Mouse (Mus musculus): ENCODE data around the gene Stk10. TPM values are rescaled to one million over a fixed set of nuclear protein-coding genes. Genes with fewer than 3 reads are reported as not detected.

Gene Stk10
- polyA plus RNA-seq, 1 experiment: 6.1 TPM

GRCm38 (mm10) chr11:32573669-32574068, 40.6 kb downstream of the Stk10 start:
- Histone ChIP-seq H3K4me3 (ENCODE audit: insufficient read depth, low read length) (no peak overlapping the region), H3K4me1 (ENCODE audit: control insufficient read depth, insufficient read depth, low read length) (no peaks in the 10 kb centered on the region), H3K27ac (ENCODE audit: insufficient read depth, low read length) (no peak overlapping the region)
- no peak for TF ChIP-seq POLR2A (IDR thresholded peaks at IDR 0.05; ENCODE audit: extremely low read depth, insufficient read depth, low read length)
- TF ChIP-seq CTCF (IDR thresholded peaks at IDR 0.05; ENCODE audit: extremely low read depth, insufficient read depth, low read length): no peak

GRCm38 (mm10) chr11:32575964-32576759, 43.1 kb downstream of the Stk10 start:
- H3K4me3 ChIP-seq (ENCODE audit: insufficient read depth, low read length): no peak overlapping the region
- no peak overlapping the region for H3K27ac ChIP-seq (ENCODE audit: insufficient read depth, low read length)
- no peaks in the 10 kb centered on the region for H3K4me1 ChIP-seq (ENCODE audit: control insufficient read depth, insufficient read depth, low read length)
- TF ChIP-seq CTCF (IDR thresholded peaks at IDR 0.05; ENCODE audit: extremely low read depth, insufficient read depth, low read length) (no peak), POLR2A (IDR thresholded peaks at IDR 0.05; ENCODE audit: extremely low read depth, insufficient read depth, low read length) (no peak)

- TF ChIP-seq POLR2A (IDR thresholded peaks at IDR 0.05; ENCODE audit: extremely low read depth, insufficient read depth, low read length): no peak
- no peak for TF ChIP-seq CTCF (IDR thresholded peaks at IDR 0.05; ENCODE audit: extremely low read depth, insufficient read depth, low read length)
- no peaks in the 10 kb centered on the region for H3K4me1 ChIP-seq (ENCODE audit: control insufficient read depth, insufficient read depth, low read length)
- H3K27ac ChIP-seq (ENCODE audit: insufficient read depth, low read length): no peak overlapping the region
- H3K4me3 ChIP-seq (ENCODE audit: insufficient read depth, low read length): no peak overlapping the region
Measured at GRCm38 (mm10) chr11:32576760-32577050, 43.6 kb downstream of the Stk10 start.

- no peak overlapping the region for H3K4me3 ChIP-seq (ENCODE audit: insufficient read depth, low read length)
- TF ChIP-seq POLR2A (IDR thresholded peaks at IDR 0.05; ENCODE audit: extremely low read depth, insufficient read depth, low read length) (no peak), CTCF (IDR thresholded peaks at IDR 0.05; ENCODE audit: extremely low read depth, insufficient read depth, low read length) (no peak)
- no peak overlapping the region for H3K27ac ChIP-seq (ENCODE audit: insufficient read depth, low read length)
- H3K4me1 ChIP-seq (ENCODE audit: control insufficient read depth, insufficient read depth, low read length): no peaks in the 10 kb centered on the region
Measured at GRCm38 (mm10) chr11:32580305-32580947, 47.3 kb downstream of the Stk10 start.

GRCm38 (mm10) chr11:32581031-32581430, 47.9 kb downstream of the Stk10 start:
- Histone ChIP-seq H3K4me3 (ENCODE audit: insufficient read depth, low read length) (no peak overlapping the region), H3K4me1 (ENCODE audit: control insufficient read depth, insufficient read depth, low read length) (no peaks in the 10 kb centered on the region), H3K27ac (ENCODE audit: insufficient read depth, low read length) (no peak overlapping the region)
- no peak for TF ChIP-seq CTCF (IDR thresholded peaks at IDR 0.05; ENCODE audit: extremely low read depth, insufficient read depth, low read length)
- no peak for TF ChIP-seq POLR2A (IDR thresholded peaks at IDR 0.05; ENCODE audit: extremely low read depth, insufficient read depth, low read length)

GRCm38 (mm10) chr11:32582813-32583212, 49.7 kb downstream of the Stk10 start:
- no peak overlapping the region for H3K27ac ChIP-seq (ENCODE audit: insufficient read depth, low read length)
- TF ChIP-seq POLR2A (IDR thresholded peaks at IDR 0.05; ENCODE audit: extremely low read depth, insufficient read depth, low read length) (no peak), CTCF (IDR thresholded peaks at IDR 0.05; ENCODE audit: extremely low read depth, insufficient read depth, low read length) (no peak)

GRCm38 (mm10) chr11:32585996-32586395, 52.9 kb downstream of the Stk10 start:
- no peak overlapping the region for H3K27ac ChIP-seq (ENCODE audit: insufficient read depth, low read length)
- TF ChIP-seq POLR2A (IDR thresholded peaks at IDR 0.05; ENCODE audit: extremely low read depth, insufficient read depth, low read length): no peak
- TF ChIP-seq CTCF (IDR thresholded peaks at IDR 0.05; ENCODE audit: extremely low read depth, insufficient read depth, low read length): no peak
- H3K4me1 ChIP-seq (ENCODE audit: control insufficient read depth, insufficient read depth, low read length): no peaks in the 10 kb centered on the region
- H3K4me3 ChIP-seq (ENCODE audit: insufficient read depth, low read length): no peak overlapping the region

More at GRCm38 (mm10) chr11:32582813-32583212, 49.7 kb downstream of the Stk10 start:
- Histone ChIP-seq H3K4me3 (ENCODE audit: insufficient read depth, low read length) (no peak overlapping the region), H3K4me1 (ENCODE audit: control insufficient read depth, insufficient read depth, low read length) (no peaks in the 10 kb centered on the region)

- H3K4me3 ChIP-seq (ENCODE audit: insufficient read depth, low read length): no peak overlapping the region
- H3K4me1 ChIP-seq (ENCODE audit: control insufficient read depth, insufficient read depth, low read length): no peaks in the 10 kb centered on the region
- no peak for TF ChIP-seq POLR2A (IDR thresholded peaks at IDR 0.05; ENCODE audit: extremely low read depth, insufficient read depth, low read length)
- no peak for TF ChIP-seq CTCF (IDR thresholded peaks at IDR 0.05; ENCODE audit: extremely low read depth, insufficient read depth, low read length)
- no peak overlapping the region for H3K27ac ChIP-seq (ENCODE audit: insufficient read depth, low read length)
Measured at GRCm38 (mm10) chr11:32587191-32588089, 54.3 kb downstream of the Stk10 start.

GRCm38 (mm10) chr11:32588090-32588891, 55.2 kb downstream of the Stk10 start:
- Histone ChIP-seq H3K27ac (ENCODE audit: insufficient read depth, low read length) (no peak overlapping the region), H3K4me3 (ENCODE audit: insufficient read depth, low read length) (no peak overlapping the region), H3K4me1 (ENCODE audit: control insufficient read depth, insufficient read depth, low read length) (no peaks in the 10 kb centered on the region)
- TF ChIP-seq CTCF (IDR thresholded peaks at IDR 0.05; ENCODE audit: extremely low read depth, insufficient read depth, low read length) (peak; percentile 92), POLR2A (IDR thresholded peaks at IDR 0.05; ENCODE audit: extremely low read depth, insufficient read depth, low read length) (no peak)
